Mouse (Mus musculus) embryonic facial prominence, embryonic 14.5 days (tissue): ENCODE data around the gene Fbxl13. TPM values are rescaled to one million over a fixed set of nuclear protein-coding genes. Genes with fewer than 3 reads are reported as not detected.

Source experiments
- ATAC-seq: fragments of 200-750 bp; cut with Nextera tagmentation; 2 replicates; pipeline ENCODE4 v1.8.0; 2017; ENCODE audit warnings: low read depth, moderate number of reproducible peaks, moderate TSS enrichment
- DNase-seq: peaks from one replicate; pipeline ENCODE4 v3.0.0-alpha.2; 2015; ENCODE audit warnings: low spot score
- H3K27ac ChIP-seq: fragments of 300-500 bp; sonication (generic); replicated peaks from 2 replicates; pipeline ENCODE4 v1.5.1; 2014; ENCODE audit warnings: low read depth, mild to moderate bottlenecking, low read length, moderate library complexity
- H3K27me3 ChIP-seq: fragments of 300-500 bp; sonication (generic); replicated peaks from 2 replicates; pipeline ENCODE4 v1.6.1; 2014; ENCODE audit warnings: low read length; ENCODE audit not compliant: control insufficient read depth, insufficient read depth
- H3K36me3 ChIP-seq: fragments of 300-500 bp; sonication (generic); 2 replicates; pipeline ENCODE4 v1.6.1; 2014; ENCODE audit warnings: low read length, mixed read lengths; ENCODE audit not compliant: control insufficient read depth, insufficient read depth
- H3K4me1 ChIP-seq: fragments of 300-500 bp; sonication (generic); 2 replicates; pipeline ENCODE4 v1.6.1; 2014; ENCODE audit warnings: antibody characterized with exemption, low read length; ENCODE audit not compliant: control insufficient read depth, insufficient read depth
- H3K4me2 ChIP-seq: fragments of 300-500 bp; sonication (generic); 2 replicates; pipeline ENCODE4 v1.6.1; 2014; ENCODE audit warnings: low read depth, mild to moderate bottlenecking, low read length, moderate library complexity, mixed read lengths
- H3K4me3 ChIP-seq: fragments of 300-500 bp; sonication (generic); 2 replicates; pipeline ENCODE4 v1.5.1; 2014; ENCODE audit warnings: low read depth, mild to moderate bottlenecking, low read length
- H3K9ac ChIP-seq: fragments of 300-500 bp; sonication (generic); 2 replicates; pipeline ENCODE4 v1.6.1; 2014; ENCODE audit warnings: low read depth, mild to moderate bottlenecking, low read length, moderate library complexity, mixed read lengths
- H3K9me3 ChIP-seq: fragments of 300-500 bp; sonication (generic); 2 replicates; pipeline ENCODE4 v1.6.1; 2016; ENCODE audit warnings: low read length; ENCODE audit not compliant: control insufficient read depth
- WGBS: fragments of 180-500 bp; shearing (Covaris S2); extraction: QIAGEN DNeasy Blood & Tissue Kit; methylation state at CpG from one replicate; pipeline ENCODE4 v1.1.7; 2014; 5-methylcytosine and 5-hydroxymethylcytosine counted together
- polyA plus RNA-seq: library from polyadenylated mRNA; unstranded; fragments of >200 nt; fragmentation: Nextera tagmentation; extraction: Ambion mirVana; gene quantifications from 2 replicates; pipeline ENCODE4 v1.2.1, GENCODE M21; 2014

Gene Fbxl13
- polyA plus RNA-seq, 1 experiment from 2014 or later = 0.46 TPM

DNA sequence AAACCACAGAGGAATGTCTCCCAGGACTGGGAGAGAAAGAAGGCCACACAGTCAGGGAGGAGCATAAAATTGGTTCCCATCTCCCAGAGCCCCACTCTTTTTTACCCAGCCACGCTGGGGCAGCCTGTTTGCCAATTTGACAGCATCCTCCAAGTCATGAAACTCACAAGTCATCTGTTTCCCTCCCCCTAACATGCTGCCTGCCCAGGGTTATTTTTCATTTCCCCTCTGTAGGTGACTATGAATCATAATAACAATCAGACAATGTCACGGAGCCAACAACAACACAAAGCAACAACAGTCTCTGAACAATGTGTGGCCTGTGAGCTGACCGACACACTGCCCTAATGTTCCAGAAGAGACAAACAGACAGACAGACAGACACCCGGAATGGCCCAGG, 34.6 kb upstream of the Fbxl13 start:
- no peak overlapping the region for H3K27ac ChIP-seq
- WGBS = 74% methylated on average over 4 of the region's 4 CpGs
- no peak for ATAC-seq
- no peaks in the 10 kb centered on the region for H3K4me1 ChIP-seq
- peaks cover 6% of the 10 kb centered on the region; the same call in 1 of the 2 replicates for H3K36me3 ChIP-seq
- H3K9ac ChIP-seq = no peak overlapping the region
- H3K27me3 ChIP-seq = no peaks in the 10 kb centered on the region
- DNase-seq = no peak
- no peaks in the 10 kb centered on the region for H3K9me3 ChIP-seq
- H3K4me2 ChIP-seq = no peak overlapping the region
- H3K4me3 ChIP-seq = no peak overlapping the region

DNA sequence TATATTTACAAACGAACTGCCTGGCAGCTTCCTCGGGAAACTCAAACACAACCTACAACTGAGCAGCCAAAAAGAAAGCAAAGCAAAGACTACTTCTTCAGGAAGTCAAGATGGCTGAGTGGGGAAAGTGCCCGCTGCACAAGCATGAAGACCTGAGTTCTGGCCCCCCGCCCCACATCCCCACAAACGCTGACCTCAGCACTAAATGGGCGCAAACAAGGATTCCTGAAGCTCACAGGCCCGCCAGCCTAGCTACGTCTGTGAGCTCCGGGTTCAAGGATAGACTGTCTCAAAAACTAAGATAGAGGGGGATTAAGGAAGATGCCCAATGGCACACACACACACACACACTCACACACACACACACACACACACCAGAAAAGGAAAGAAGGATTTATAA, 32.9 kb upstream of the Fbxl13 start:
- 90% methylated on average over 9 of the region's 9 CpGs for WGBS
- no peak for ATAC-seq

DNA sequence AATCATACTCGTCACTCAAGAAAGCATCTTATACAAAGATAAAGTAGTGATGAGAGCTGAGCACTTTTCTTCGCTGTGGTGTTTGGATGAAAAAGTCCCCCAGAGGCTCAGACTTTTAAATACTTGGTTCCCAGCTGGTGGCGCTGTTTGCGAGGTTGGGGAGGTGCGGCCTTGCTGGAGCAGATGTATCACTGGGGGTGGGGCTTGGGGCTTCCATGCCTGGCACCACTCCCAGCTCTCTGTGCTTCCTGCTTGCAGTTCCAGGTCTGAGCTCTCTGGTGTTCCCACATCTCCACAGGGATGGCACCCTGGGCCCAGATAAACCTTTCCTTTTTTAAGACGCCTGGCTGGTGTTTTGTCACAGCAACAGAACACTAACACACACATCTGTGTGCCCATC, 32.5 kb upstream of the Fbxl13 start:
- Histone ChIP-seq H3K27me3 (no peaks in the 10 kb centered on the region), H3K36me3 (peaks cover 6% of the 10 kb centered on the region; the same call in 1 of the 2 replicates), H3K4me1 (peaks cover 4% of the 10 kb centered on the region), H3K9me3 (no peaks in the 10 kb centered on the region), H3K4me3 (no peak overlapping the region), H3K9ac (no peak overlapping the region), H3K27ac (no peak overlapping the region; the same call in 1 of the 2 replicates), H3K4me2 (no peak overlapping the region)
- WGBS = 89% methylated on average over 6 of the region's 6 CpGs
- DNase-seq = no peak
- ATAC-seq = no peak

More for the DNA sequence above, 32.9 kb upstream of the Fbxl13 start:
- H3K36me3 ChIP-seq = peaks cover 6% of the 10 kb centered on the region; the same call in 1 of the 2 replicates
- no peak for DNase-seq
- no peak overlapping the region for H3K9ac ChIP-seq
- no peaks in the 10 kb centered on the region for H3K27me3 ChIP-seq
- no peak overlapping the region for H3K4me2 ChIP-seq
- no peak overlapping the region for H3K4me3 ChIP-seq
- H3K4me1 ChIP-seq = peaks cover 1% of the 10 kb centered on the region
- H3K27ac ChIP-seq = no peak overlapping the region
- H3K9me3 ChIP-seq = no peaks in the 10 kb centered on the region

DNA sequence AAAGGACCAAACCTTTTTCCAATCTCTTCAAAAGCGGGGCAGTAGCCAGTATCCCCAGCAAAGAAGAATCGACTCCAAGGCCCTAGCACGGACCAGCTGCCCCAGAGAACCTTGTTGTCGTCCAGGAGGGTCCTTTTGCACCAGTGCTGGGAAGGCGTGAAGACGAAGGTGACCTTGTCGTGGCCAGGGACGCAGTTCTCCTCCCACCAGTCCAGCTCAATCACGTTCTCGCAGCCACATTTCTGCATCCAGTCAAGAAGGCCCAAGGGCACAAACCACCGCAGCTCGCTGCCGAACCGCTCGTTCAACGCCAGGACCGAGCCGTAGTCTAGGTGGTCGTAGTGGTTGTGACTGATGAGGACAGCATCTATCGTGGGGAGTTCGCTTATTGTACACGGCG, 30.1 kb upstream of the Fbxl13 start:
- H3K9ac ChIP-seq = no peak overlapping the region
- 96% methylated on average over 23 of the region's 23 CpGs for WGBS
- no peak for ATAC-seq

DNA sequence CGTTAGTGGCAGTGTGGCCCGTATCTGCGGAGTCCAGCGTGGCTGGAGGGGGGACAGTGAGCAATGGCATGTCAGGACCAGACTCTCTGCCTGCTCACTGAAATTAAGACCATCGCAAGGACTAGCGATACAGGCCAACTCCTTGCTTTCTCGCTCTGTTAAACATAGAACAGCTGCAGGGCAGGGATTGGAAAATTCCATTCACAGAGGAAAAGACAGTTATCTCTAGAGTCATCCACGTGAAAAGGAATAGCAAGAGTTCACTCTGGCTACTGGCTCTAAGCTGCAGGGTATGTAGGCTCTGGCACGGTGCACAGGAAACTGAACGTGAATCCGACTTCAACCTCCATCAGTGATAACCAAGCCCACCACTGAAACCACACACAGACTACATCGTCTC, 29.6 kb upstream of the Fbxl13 start:
- Histone ChIP-seq H3K9me3 (no peaks in the 10 kb centered on the region), H3K4me1 (peaks cover 4% of the 10 kb centered on the region), H3K9ac (no peak overlapping the region), H3K4me3 (no peak overlapping the region), H3K4me2 (no peak overlapping the region), H3K27ac (no peak overlapping the region), H3K27me3 (no peaks in the 10 kb centered on the region), H3K36me3 (peaks cover 6% of the 10 kb centered on the region; the same call in 1 of the 2 replicates)
- no peak for ATAC-seq
- peak; percentile 3 for DNase-seq
- WGBS = 80% methylated on average over 12 of the region's 12 CpGs

More for the DNA sequence above, 30.1 kb upstream of the Fbxl13 start:
- Histone ChIP-seq H3K4me2 (no peak overlapping the region), H3K27ac (no peak overlapping the region), H3K36me3 (peaks cover 6% of the 10 kb centered on the region; the same call in 1 of the 2 replicates), H3K9me3 (no peaks in the 10 kb centered on the region), H3K4me3 (no peak overlapping the region), H3K4me1 (peaks cover 4% of the 10 kb centered on the region), H3K27me3 (no peaks in the 10 kb centered on the region)
- DNase-seq = no peak

DNA sequence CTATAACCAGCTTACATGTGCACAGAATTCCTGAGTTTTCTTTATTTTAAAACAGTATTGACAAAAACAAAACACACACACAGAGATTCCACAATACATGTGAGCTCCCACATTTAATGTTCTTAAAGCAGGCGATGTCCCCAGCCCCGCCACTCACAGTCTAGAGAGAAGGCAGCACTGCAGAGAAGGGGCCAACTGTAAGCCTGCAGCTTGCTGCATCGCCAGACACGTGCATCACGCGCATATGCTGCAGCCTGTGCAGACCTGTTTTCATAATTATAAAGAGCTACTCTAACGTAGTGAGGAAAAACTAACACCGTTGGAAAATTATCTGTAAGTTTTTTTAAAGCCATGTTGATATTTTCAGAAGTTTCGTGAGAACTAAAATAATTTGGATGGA, 28.3 kb upstream of the Fbxl13 start:
- no peak overlapping the region for H3K4me3 ChIP-seq
- 71% methylated on average over 9 of the region's 9 CpGs for WGBS
- no peak overlapping the region for H3K27ac ChIP-seq
- H3K36me3 ChIP-seq = peaks cover 6% of the 10 kb centered on the region; the same call in 1 of the 2 replicates
- peaks cover 4% of the 10 kb centered on the region for H3K4me1 ChIP-seq
- ATAC-seq = no peak
- DNase-seq = peak; percentile 6
- H3K27me3 ChIP-seq = no peaks in the 10 kb centered on the region
- H3K9me3 ChIP-seq = no peaks in the 10 kb centered on the region
- H3K9ac ChIP-seq = 0 out of 2 replicates have a peak overlapping the region, but pooled peaks have one; percentile 25
- no peak overlapping the region for H3K4me2 ChIP-seq

DNA sequence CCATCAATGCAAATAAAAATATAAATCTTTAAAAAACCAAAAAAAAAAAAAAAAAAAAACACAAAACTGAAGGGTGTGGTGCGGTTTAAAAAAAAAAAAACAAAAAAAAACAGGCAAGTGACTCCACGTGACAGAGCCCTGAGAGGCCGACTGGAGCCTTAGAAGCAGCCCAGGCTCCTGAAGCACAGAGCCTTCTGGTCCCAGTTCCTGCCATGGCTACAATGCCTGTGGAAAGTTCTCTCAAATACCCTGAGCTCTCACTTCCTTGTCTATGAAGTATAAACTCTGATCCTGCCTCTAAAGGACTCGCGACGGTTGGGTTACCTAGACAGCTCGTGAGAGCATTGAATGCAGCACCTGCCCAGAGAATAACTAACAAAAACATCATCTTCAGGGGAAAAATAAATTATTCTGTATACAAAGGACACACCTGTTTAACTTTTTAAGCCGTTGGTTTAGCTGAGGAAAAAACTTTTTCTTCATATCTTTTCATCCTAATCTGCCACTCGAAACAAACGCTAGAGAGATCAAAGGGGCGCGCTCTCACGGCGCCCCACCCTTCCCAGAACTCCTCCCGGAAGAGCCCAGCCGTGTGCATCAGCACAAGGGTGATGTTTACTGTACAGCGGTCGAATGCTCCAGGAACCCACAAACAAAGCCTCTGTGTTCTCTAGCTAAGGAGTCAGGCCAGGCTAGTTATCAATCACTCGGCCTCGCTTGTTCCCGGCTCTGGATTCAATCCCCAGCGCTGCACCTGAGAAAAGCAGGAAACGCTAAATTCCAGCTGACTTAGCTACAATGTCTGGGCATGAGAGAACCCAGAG, 27.6 kb upstream of the Fbxl13 start:
- ATAC-seq = peak; percentile 60; the same call in 1 of the 2 replicates
- 45% methylated on average over 23 of the region's 23 CpGs for WGBS

DNA sequence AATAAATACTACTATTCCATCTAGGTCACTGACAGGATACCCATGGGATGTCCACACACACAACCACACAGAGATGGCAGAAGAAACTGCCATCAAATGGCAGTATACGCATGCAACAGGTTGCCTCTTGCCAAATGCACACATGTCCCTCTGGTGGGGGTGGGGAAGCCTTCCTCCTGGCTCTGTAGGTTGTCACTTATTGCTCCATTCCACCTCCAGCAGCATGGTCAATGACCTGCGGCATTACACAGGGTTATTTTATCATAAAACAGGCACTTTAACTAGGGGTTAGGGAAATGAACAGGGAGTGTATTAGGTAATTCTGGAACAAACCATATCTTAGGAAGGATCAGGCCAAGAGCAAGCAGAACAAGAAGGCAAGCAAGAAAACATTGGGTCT, 23.9 kb upstream of the Fbxl13 start:
- ATAC-seq = no peak
- WGBS = 97% methylated on average over 2 of the region's 2 CpGs
- no peaks in the 10 kb centered on the region for H3K36me3 ChIP-seq

More for the DNA sequence above, 27.6 kb upstream of the Fbxl13 start:
- Histone ChIP-seq H3K4me2 (peak overlapping the region; percentile 46), H3K27me3 (no peaks in the 10 kb centered on the region), H3K27ac (no peak overlapping the region), H3K9ac (0 out of 2 replicates have a peak overlapping the region, but pooled peaks have one; percentile 25), H3K4me1 (peaks cover 4% of the 10 kb centered on the region), H3K4me3 (peak overlapping the region; percentile 12), H3K36me3 (peaks cover 6% of the 10 kb centered on the region; the same call in 1 of the 2 replicates), H3K9me3 (no peaks in the 10 kb centered on the region)
- peak; percentile 17 for DNase-seq

More for the DNA sequence above, 23.9 kb upstream of the Fbxl13 start:
- H3K4me2 ChIP-seq = no peak overlapping the region
- peaks cover 4% of the 10 kb centered on the region for H3K4me1 ChIP-seq
- no peaks in the 10 kb centered on the region for H3K27me3 ChIP-seq
- H3K9ac ChIP-seq = no peak overlapping the region
- no peak for DNase-seq
- H3K27ac ChIP-seq = no peak overlapping the region
- no peaks in the 10 kb centered on the region for H3K9me3 ChIP-seq
- no peak overlapping the region for H3K4me3 ChIP-seq
